Mouse (Mus musculus) erythroblast, embryonic 14.5 days (primary cell): ENCODE data around the gene Gfra1.

ENCODE experiments used
- GATA1 ChIP-seq: IDR thresholded peaks from 2 replicates; pipeline ENCODE4 v1.6.1; 2012; ENCODE audit warnings: low read length, inconsistent platforms, mixed read lengths
- TAL1 ChIP-seq: IDR thresholded peaks from 3 replicates; pipeline ENCODE4 v1.6.1; 2012; ENCODE audit warnings: low read length, inconsistent platforms, mixed read lengths

DNA sequence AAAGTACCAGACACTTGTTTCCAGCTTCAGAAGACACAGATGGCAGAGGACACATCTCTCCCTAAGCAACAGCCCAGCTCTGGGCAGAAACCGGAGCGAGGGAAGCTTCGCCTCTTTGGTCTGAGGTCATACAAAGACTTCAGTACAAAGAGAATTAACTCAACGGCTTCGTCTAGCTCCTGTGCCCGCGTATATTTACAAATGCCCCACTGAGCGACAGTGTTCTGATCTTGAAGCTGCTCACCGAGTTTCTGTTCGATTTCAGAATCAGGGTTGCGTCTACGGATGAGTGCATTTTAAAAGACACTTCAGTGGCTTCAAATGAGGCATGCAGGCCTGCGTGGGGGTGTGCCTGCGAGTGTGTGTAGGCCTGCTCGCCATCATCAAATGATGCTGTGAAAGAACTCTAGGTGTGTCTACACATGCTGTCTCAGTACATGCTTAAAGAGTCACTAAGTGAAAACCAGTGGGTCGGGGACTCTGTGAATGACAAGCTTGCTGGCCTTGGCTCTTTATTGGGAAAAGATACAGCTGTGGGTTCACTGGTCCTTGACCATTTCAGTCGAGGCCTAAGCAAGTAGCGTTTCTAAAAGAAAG lies 66.8 kb downstream of the Gfra1 start:
- TF ChIP-seq GATA1 (no peak), TAL1 (no peak)
